Mouse (Mus musculus) heart, embryonic 16.5 days (tissue): ENCODE measurements around the gene Pou6f1. TPM values are rescaled to one million over a fixed set of nuclear protein-coding genes. Genes with fewer than 3 reads are reported as not detected.

Experiments
- ATAC-seq: fragments of 200-750 bp; cut with Nextera tagmentation; replicated peaks from 2 replicates; pipeline ENCODE4 v1.8.0; 2017; ENCODE audit warnings: moderate number of reproducible peaks; ENCODE audit not compliant: insufficient read depth, low FRiP score; ENCODE audit errors: extremely low read depth
- H3K27ac ChIP-seq: fragments of 300-500 bp; sonication (generic); 2 replicates; pipeline ENCODE4 v1.5.1; 2014; ENCODE audit warnings: mild to moderate bottlenecking, low read length, control low read depth, moderate library complexity
- H3K27me3 ChIP-seq: fragments of 300-500 bp; sonication (generic); 2 replicates; pipeline ENCODE4 v1.6.1; 2014; ENCODE audit warnings: low read length, mixed read lengths; ENCODE audit not compliant: control insufficient read depth, insufficient read depth
- H3K36me3 ChIP-seq: fragments of 300-500 bp; sonication (generic); 2 replicates; pipeline ENCODE4 v1.6.1; 2014; ENCODE audit not compliant: control insufficient read depth, insufficient read depth
- H3K4me1 ChIP-seq: fragments of 300-500 bp; sonication (generic); 2 replicates; pipeline ENCODE4 v1.6.1; 2014; ENCODE audit warnings: low read length, mixed read lengths; ENCODE audit not compliant: control insufficient read depth, insufficient read depth
- H3K4me2 ChIP-seq: fragments of 300-500 bp; sonication (generic); 2 replicates; pipeline ENCODE4 v1.6.1; 2014; ENCODE audit warnings: low read depth, mild to moderate bottlenecking, control low read depth, low read length
- H3K4me3 ChIP-seq: fragments of 300-500 bp; sonication (generic); 2 replicates; pipeline ENCODE4 v1.5.1; 2014; ENCODE audit warnings: mild to moderate bottlenecking, control low read depth, low read length
- H3K9ac ChIP-seq: fragments of 300-500 bp; sonication (generic); 2 replicates; pipeline ENCODE4 v1.6.1; 2014; ENCODE audit warnings: low read length, control low read depth
- H3K9me3 ChIP-seq: fragments of 300-500 bp; sonication (generic); replicated peaks from 2 replicates; pipeline ENCODE4 v1.6.1; 2016; ENCODE audit warnings: low read length; ENCODE audit not compliant: control insufficient read depth
- WGBS: fragments of 180-500 bp; shearing (Covaris S2); extraction: QIAGEN DNeasy Blood & Tissue Kit; methylation state at CpG from one replicate; pipeline ENCODE4 v1.1.7; 2014; 5-methylcytosine and 5-hydroxymethylcytosine counted together
- polyA plus RNA-seq: library from polyadenylated mRNA; unstranded; fragments of >200 nt; fragmentation: Nextera tagmentation; extraction: Ambion mirVana; gene quantifications from 2 replicates; pipeline ENCODE4 v1.2.1, GENCODE M21; 2015

The Pou6f1 gene
- polyA plus RNA-seq, result 3.3 and 5.6 TPM in 2 replicates

GRCm38 (mm10) chr15:100599276-100600046, at the start of gene Pou6f1:
Gene Pou6f1 (minus strand): TSS chr15:100599984.
- 1% methylated on average over 71 of the region's 76 CpGs for WGBS
- no peaks in the 10 kb centered on the region for H3K36me3 ChIP-seq
- ATAC-seq, result peak; percentile 79
- H3K9me3 ChIP-seq, result no peaks in the 10 kb centered on the region
- H3K27ac ChIP-seq, result peak within 1 kb of the TSS; percentile 79
- peak within 1 kb of the TSS; percentile 82 for H3K4me3 ChIP-seq
- H3K4me2 ChIP-seq, result peak within 1 kb of the TSS; percentile 99
- H3K27me3 ChIP-seq, result peaks cover 8% of the 10 kb centered on the region; the same call in 1 of the 2 replicates
- H3K9ac ChIP-seq, result peak within 1 kb of the TSS; percentile 91
- peaks cover 11% of the 10 kb centered on the region for H3K4me1 ChIP-seq

- no peak for ATAC-seq
- 78% methylated on average over 6 of the region's 6 CpGs for WGBS
- Histone ChIP-seq H3K4me3 (no peak overlapping the region), H3K4me1 (no peaks in the 10 kb centered on the region), H3K4me2 (no peak overlapping the region), H3K27me3 (no peaks in the 10 kb centered on the region), H3K9ac (no peak overlapping the region), H3K27ac (no peak overlapping the region), H3K9me3 (no peaks in the 10 kb centered on the region), H3K36me3 (no peaks in the 10 kb centered on the region)
Observed at GRCm38 (mm10) chr15:100646161-100646560, 46.4 kb upstream of the Pou6f1 start.

GRCm38 (mm10) chr15:100642451-100642850, 42.7 kb upstream of the Pou6f1 start:
- no peak for ATAC-seq
- H3K27ac ChIP-seq, result no peak overlapping the region
- no peaks in the 10 kb centered on the region for H3K9me3 ChIP-seq
- 92% methylated on average over 7 of the region's 7 CpGs for WGBS
- H3K27me3 ChIP-seq, result peaks cover 6% of the 10 kb centered on the region; the same call in 1 of the 2 replicates
- no peak overlapping the region for H3K9ac ChIP-seq
- H3K4me2 ChIP-seq, result no peak overlapping the region
- H3K36me3 ChIP-seq, result no peaks in the 10 kb centered on the region
- no peak overlapping the region for H3K4me3 ChIP-seq
- peaks cover 5% of the 10 kb centered on the region; the same call in 1 of the 2 replicates for H3K4me1 ChIP-seq

GRCm38 (mm10) chr15:100641226-100641810, 41.5 kb upstream of the Pou6f1 start:
- no peak for ATAC-seq
- H3K9me3 ChIP-seq, result no peaks in the 10 kb centered on the region
- H3K9ac ChIP-seq, result no peak overlapping the region
- peaks cover 9% of the 10 kb centered on the region for H3K27me3 ChIP-seq
- H3K36me3 ChIP-seq, result no peaks in the 10 kb centered on the region
- H3K27ac ChIP-seq, result no peak overlapping the region; the same call in 1 of the 2 replicates
- 58% methylated on average over 11 of the region's 16 CpGs for WGBS
- peak overlapping the region; percentile 27; the same call in 1 of the 2 replicates for H3K4me2 ChIP-seq
- no peak overlapping the region for H3K4me3 ChIP-seq
- H3K4me1 ChIP-seq, result peaks cover 11% of the 10 kb centered on the region

GRCm38 (mm10) chr15:100639972-100640750, 40.4 kb upstream of the Pou6f1 start:
- Histone ChIP-seq H3K4me2 (no peak overlapping the region; the same call in 1 of the 2 replicates), H3K4me3 (no peak overlapping the region), H3K27me3 (peaks cover 17% of the 10 kb centered on the region), H3K9me3 (no peaks in the 10 kb centered on the region), H3K9ac (no peak overlapping the region), H3K36me3 (no peaks in the 10 kb centered on the region), H3K27ac (peak overlapping the region; percentile 57), H3K4me1 (peaks cover 17% of the 10 kb centered on the region)
- WGBS, result 70% methylated on average over 16 of the region's 16 CpGs
- peak; percentile 15; the same call in 1 of the 2 replicates for ATAC-seq

GRCm38 (mm10) chr15:100637661-100638060, 37.9 kb upstream of the Pou6f1 start:
- Histone ChIP-seq H3K27me3 (peaks cover 17% of the 10 kb centered on the region), H3K27ac (no peak overlapping the region), H3K4me2 (no peak overlapping the region; the same call in 1 of the 2 replicates), H3K9ac (no peak overlapping the region), H3K36me3 (no peaks in the 10 kb centered on the region), H3K9me3 (no peaks in the 10 kb centered on the region), H3K4me3 (no peak overlapping the region), H3K4me1 (peaks cover 17% of the 10 kb centered on the region)
- WGBS, result 14% methylated on average over 6 of the region's 6 CpGs
- no peak for ATAC-seq

- ATAC-seq, result 0 out of 2 replicates have a peak, but pooled peaks have one; percentile 29
- peak within 1 kb of the TSS; percentile 48; the same call in 1 of the 2 replicates for H3K27ac ChIP-seq
- under 1% methylated on average over 74 of the region's 77 CpGs for WGBS
Observed at GRCm38 (mm10) chr15:100636700-100637501, 37.1 kb upstream of the Pou6f1 start, which contains the start of gene Smagp. Gene Smagp (minus strand): TSS chr15:100636940.

More at GRCm38 (mm10) chr15:100636700-100637501, 37.1 kb upstream of the Pou6f1 start, which contains the start of gene Smagp:
- H3K9me3 ChIP-seq, result no peaks in the 10 kb centered on the region
- no peaks in the 10 kb centered on the region for H3K36me3 ChIP-seq
- H3K4me2 ChIP-seq, result peak within 1 kb of the TSS; percentile 97
- H3K9ac ChIP-seq, result peak within 1 kb of the TSS; percentile 70
- peak within 1 kb of the TSS; percentile 71 for H3K4me3 ChIP-seq
- peaks cover 17% of the 10 kb centered on the region for H3K27me3 ChIP-seq
- H3K4me1 ChIP-seq, result peaks cover 17% of the 10 kb centered on the region
